Mouse (Mus musculus): ENCODE data around the gene Aplp2.
A peak's percentile ranks its signal among the peaks of the same experiment; 100 is the strongest.

GRCm38 (mm10) chr9:31151050-31151449 lies 60.6 kb downstream of the Aplp2 start:
- TF ChIP-seq CTCF (IDR thresholded peaks at IDR 0.05; ENCODE audit: low read depth) (peak; percentile 78), EP300 (IDR thresholded peaks at IDR 0.05; ENCODE audit: low read depth) (no peak)
